Mouse (Mus musculus) kidney, adult 2 months (tissue): ENCODE measurements around the gene Jakmip3. TPM values are rescaled to one million over a fixed set of nuclear protein-coding genes. Genes with fewer than 3 reads are reported as not detected.

Experiments used
- DNase-seq: peaks from one replicate; pipeline ENCODE4 v3.0.0; 2021
- H3K27ac ChIP-seq: fragments of 200-500 bp; 2 replicates; pipeline ENCODE4 v1.5.1; 2012; ENCODE audit warnings: low read depth, low read length, control low read depth, inconsistent platforms; ENCODE audit not compliant: insufficient read depth
- H3K27me3 ChIP-seq: fragments of 200-500 bp; replicated peaks from 2 replicates; pipeline ENCODE4 v1.6.1; 2012; ENCODE audit warnings: mild to moderate bottlenecking, moderate library complexity, low read length, inconsistent platforms; ENCODE audit not compliant: control insufficient read depth, insufficient read depth
- H3K36me3 ChIP-seq: fragments of 200-500 bp; 2 replicates; pipeline ENCODE4 v1.6.1; 2012; ENCODE audit warnings: mild to moderate bottlenecking, moderate library complexity, low read length, inconsistent platforms; ENCODE audit not compliant: control insufficient read depth, insufficient read depth
- H3K4me1 ChIP-seq: fragments of 200-500 bp; 2 replicates; pipeline ENCODE4 v1.6.1; 2011; ENCODE audit warnings: low read length; ENCODE audit not compliant: control insufficient read depth, insufficient read depth
- H3K4me3 ChIP-seq: fragments of 200-500 bp; 2 replicates; pipeline ENCODE4 v1.5.1; 2011; ENCODE audit warnings: mild to moderate bottlenecking, low read depth, low read length, control low read depth; ENCODE audit not compliant: insufficient read depth
- CTCF ChIP-seq: fragments of 200-500 bp; conservative IDR thresholded peaks from 2 replicates; pipeline ENCODE4 v1.5.1; 2011; ENCODE audit warnings: low read depth, mild to moderate bottlenecking, control low read depth, low read length, moderate library complexity, mixed read lengths; ENCODE audit not compliant: insufficient read depth, insufficient read length
- POLR2A ChIP-seq: fragments of 200-500 bp; IDR thresholded peaks from one replicate; pipeline ENCODE4 v1.6.1; 2011; ENCODE audit warnings: low read depth, low read length, control low read depth
- WGBS: fragments of 180-500 bp; shearing (Covaris S2); methylation state at CpG from one replicate; pipeline ENCODE4 v1.1.7; 2018; 5-methylcytosine and 5-hydroxymethylcytosine counted together
- polyA plus RNA-seq: library from polyadenylated mRNA; depleted of rRNA; stranded (reverse); fragments of >200 nt; gene quantifications from 2 replicates; pipeline ENCODE4 v1.2.3, GENCODE M21; 2012

Gene Jakmip3
- polyA plus RNA-seq, 1 experiment, result 0.06 TPM

GRCm38 (mm10) chr7:138923756-138924425 is 16.6 kb upstream of the Jakmip3 start:
- H3K4me1 ChIP-seq, result peaks cover 4% of the 10 kb centered on the region; the same call in 1 of the 2 replicates
- H3K36me3 ChIP-seq, result no peaks in the 10 kb centered on the region
- no peak overlapping the region for H3K27ac ChIP-seq
- peak; percentile 75 for TF ChIP-seq CTCF
- no peak for TF ChIP-seq POLR2A
- peak; percentile 61 for DNase-seq
- H3K4me3 ChIP-seq, result no peak overlapping the region
- no peaks in the 10 kb centered on the region for H3K27me3 ChIP-seq
- 10% methylated on average over 3 of the region's 3 CpGs for WGBS

- H3K27me3 ChIP-seq, result no peaks in the 10 kb centered on the region
- TF ChIP-seq CTCF (no peak), POLR2A (no peak)
- WGBS, result 88% methylated on average over 4 of the region's 4 CpGs
- no peak overlapping the region for H3K27ac ChIP-seq
- no peaks in the 10 kb centered on the region for H3K4me1 ChIP-seq
- DNase-seq, result no peak
- H3K4me3 ChIP-seq, result no peak overlapping the region
- H3K36me3 ChIP-seq, result no peaks in the 10 kb centered on the region
These were observed 12.1 kb upstream of the Jakmip3 start for GRCm38 (mm10) chr7:138928456-138928855.

DNA sequence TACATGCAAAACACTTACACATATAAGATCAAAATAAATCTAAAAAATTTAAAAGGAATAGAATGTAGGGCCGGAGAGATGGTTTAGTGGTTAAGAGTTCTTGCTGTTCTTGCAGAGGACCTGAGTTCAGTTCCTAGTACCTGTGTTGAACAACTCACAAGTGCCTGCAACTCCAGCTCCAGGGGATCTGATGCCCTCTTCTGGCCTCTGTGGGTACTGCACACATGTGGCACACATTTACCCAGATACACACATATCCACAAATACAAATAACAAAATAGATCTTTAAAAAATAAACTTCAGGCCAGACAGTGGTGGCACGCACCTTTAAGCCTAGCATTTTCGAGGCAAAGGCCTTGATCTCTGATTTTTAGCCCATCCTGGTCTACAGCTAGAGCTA is 6.0 kb upstream of the Jakmip3 start:
- Histone ChIP-seq H3K4me1 (no peaks in the 10 kb centered on the region), H3K36me3 (no peaks in the 10 kb centered on the region), H3K4me3 (no peak overlapping the region), H3K27me3 (no peaks in the 10 kb centered on the region), H3K27ac (no peak overlapping the region)
- 92% methylated on average over 3 of the region's 3 CpGs for WGBS
- no peak for DNase-seq
- no peak for TF ChIP-seq POLR2A
- TF ChIP-seq CTCF, result no peak

DNA sequence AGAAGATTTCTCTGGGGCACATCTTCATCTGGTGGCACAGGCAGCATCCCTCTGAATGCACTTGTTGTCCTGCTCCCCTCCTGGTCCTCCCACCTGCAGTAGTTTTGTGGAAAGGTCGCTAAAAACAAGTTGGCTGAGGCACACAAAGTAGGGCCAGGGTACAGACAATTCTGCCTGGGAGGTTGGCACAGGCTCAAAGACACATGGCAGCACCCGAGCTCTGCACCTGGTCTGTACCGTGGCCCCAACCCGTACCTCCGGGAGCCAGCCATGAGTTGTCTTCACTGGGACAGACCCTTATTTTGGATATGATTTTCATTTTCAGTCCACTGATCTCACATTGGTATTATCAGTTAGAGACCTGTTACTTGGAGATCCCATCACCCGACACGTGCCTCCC is 1.5 kb upstream of the Jakmip3 start:
- H3K27ac ChIP-seq, result no peak overlapping the region
- H3K4me3 ChIP-seq, result no peak overlapping the region
- H3K4me1 ChIP-seq, result no peaks in the 10 kb centered on the region
- H3K27me3 ChIP-seq, result no peaks in the 10 kb centered on the region; the same call in none of the 2 replicates
- no peak for DNase-seq
- WGBS, result 83% methylated on average over 7 of the region's 7 CpGs
- no peaks in the 10 kb centered on the region for H3K36me3 ChIP-seq
- TF ChIP-seq POLR2A, result no peak
- no peak for TF ChIP-seq CTCF

- TF ChIP-seq POLR2A, result no peak
- TF ChIP-seq CTCF, result no peak
- DNase-seq, result no peak
- Histone ChIP-seq H3K4me1 (no peaks in the 10 kb centered on the region), H3K27ac (no peak overlapping the region), H3K36me3 (no peaks in the 10 kb centered on the region), H3K4me3 (peak overlapping the region; percentile 25; the same call in 1 of the 2 replicates), H3K27me3 (no peaks in the 10 kb centered on the region; the same call in none of the 2 replicates)
- WGBS, result 1% methylated on average over 17 of the region's 17 CpGs
These were observed 296 bp upstream of the Jakmip3 start for GRCm38 (mm10) chr7:138940256-138940611.

- no peak for TF ChIP-seq POLR2A
- TF ChIP-seq CTCF, result no peak
- no peak for DNase-seq
- 47% methylated on average over 5 of the region's 5 CpGs for WGBS
- Histone ChIP-seq H3K36me3 (no peaks in the 10 kb centered on the region), H3K27ac (no peak overlapping the region), H3K27me3 (no peaks in the 10 kb centered on the region; the same call in none of the 2 replicates), H3K4me3 (no peak overlapping the region), H3K4me1 (no peaks in the 10 kb centered on the region)
These were observed 1.0 kb downstream of the Jakmip3 start for GRCm38 (mm10) chr7:138941571-138941970.

DNA sequence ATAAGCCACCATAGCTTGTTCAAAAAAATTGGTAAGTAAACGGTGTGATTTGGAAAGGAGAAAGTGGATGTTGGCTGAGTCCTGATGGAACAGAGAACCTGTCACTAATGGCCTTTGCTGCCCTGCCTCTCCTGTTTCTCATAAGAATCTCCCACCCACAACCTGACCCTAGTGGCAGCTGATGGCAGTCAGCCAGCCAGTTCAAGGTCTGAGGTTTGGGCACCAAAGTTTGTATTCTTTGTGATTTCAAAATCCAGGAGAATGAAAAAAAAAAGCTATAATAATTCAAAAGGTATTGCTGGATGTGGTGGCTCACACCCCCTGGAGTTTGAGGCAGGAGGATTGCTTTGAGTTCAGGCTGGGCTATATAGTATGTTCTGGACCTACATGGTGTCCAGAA is 1.8 kb downstream of the Jakmip3 start:
- 83% methylated on average over 1 of the region's 1 CpGs for WGBS
- Histone ChIP-seq H3K27me3 (no peaks in the 10 kb centered on the region; the same call in none of the 2 replicates), H3K36me3 (no peaks in the 10 kb centered on the region), H3K4me3 (no peak overlapping the region), H3K4me1 (no peaks in the 10 kb centered on the region), H3K27ac (no peak overlapping the region)
- no peak for TF ChIP-seq POLR2A
- no peak for TF ChIP-seq CTCF
- DNase-seq, result no peak

- Histone ChIP-seq H3K4me1 (no peaks in the 10 kb centered on the region), H3K27me3 (no peaks in the 10 kb centered on the region; the same call in 1 of the 2 replicates), H3K4me3 (no peak overlapping the region), H3K27ac (no peak overlapping the region), H3K36me3 (no peaks in the 10 kb centered on the region)
- DNase-seq, result no peak
- TF ChIP-seq POLR2A (no peak), CTCF (no peak)
- WGBS, result 84% methylated on average over 3 of the region's 3 CpGs
These were observed 5.1 kb downstream of the Jakmip3 start for GRCm38 (mm10) chr7:138945668-138946067.
